Mouse (Mus musculus): ENCODE data around the gene Trex2. TPM values are rescaled to one million over a fixed set of nuclear protein-coding genes. Genes with fewer than 3 reads are reported as not detected.
A peak's percentile ranks its signal among the peaks of the same experiment; 100 is the strongest.

Trex2 gene
- not detected in 2 replicates for total RNA-seq (2015; ENCODE audit: low replicate concordance)
- total RNA-seq (2017; ENCODE audit: low replicate concordance) = not detected in 2 replicates

DNA sequence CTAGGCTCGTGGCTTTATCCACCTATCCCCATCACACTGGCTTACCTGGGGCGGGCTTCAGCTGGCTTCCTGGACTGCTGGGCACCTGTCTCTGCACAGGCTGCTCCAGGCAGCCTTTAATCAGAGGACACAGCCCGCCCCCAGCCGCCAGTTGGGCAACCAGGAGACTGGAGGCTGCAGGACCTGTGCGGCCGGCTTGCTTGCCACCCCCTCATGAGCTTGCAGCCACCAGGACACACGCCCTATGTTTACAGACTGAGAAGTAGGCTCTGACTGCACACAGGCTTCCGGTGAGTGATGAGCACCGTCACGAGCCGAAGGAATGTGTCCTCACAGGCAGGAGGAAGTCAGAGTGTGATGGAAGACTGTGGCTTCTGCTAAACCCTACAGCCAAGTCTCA, at the start of gene Trex2:
Trex2 (minus strand) TSS at position 93 of the 400 bp plus-strand sequence.
- ATAC-seq (replicated peaks; ENCODE audit: low FRiP score, poor library complexity, severe bottlenecking) = no peak

DNA sequence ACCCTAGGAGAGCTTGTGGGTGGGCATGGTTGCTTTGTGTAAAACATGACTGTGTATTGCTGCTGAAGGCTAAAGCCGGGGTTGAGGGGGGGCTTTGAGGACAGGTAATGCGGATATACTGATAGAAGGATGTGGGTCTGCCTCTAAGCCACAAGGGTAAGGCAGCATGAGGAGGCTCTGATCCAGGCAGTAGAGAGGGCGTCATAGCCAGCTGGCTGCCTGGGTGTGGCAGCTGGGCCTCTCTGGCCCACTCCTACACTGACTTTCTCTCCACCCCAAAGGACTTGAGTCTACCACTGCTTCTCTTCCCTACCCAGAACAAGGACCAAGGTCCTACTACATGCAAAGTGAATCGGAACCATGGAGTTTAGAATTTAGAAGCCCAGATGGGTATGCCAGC, 49.7 kb upstream of the Trex2 start:
- ATAC-seq (replicated peaks; ENCODE audit: low FRiP score, poor library complexity, severe bottlenecking) = no peak

DNA sequence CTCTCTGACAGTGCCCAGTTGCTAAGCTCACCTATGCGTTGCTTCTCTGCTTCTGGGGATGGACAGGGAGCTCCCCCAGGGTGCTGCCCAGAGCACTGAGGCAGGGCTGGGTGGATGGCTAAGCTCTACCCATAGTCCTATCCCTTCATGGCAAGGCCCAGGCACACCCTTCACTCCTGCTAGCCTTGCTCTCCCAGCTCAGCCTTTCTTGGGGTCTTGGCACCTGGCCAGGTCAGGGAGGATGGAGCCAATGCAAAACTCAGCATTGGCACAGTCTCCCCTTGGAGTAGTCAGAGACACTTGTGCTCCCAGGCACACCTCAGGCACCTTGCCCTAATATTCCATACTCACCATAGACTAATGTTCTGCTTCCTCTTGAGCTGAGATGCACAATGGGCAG, 48.9 kb upstream of the Trex2 start:
- ATAC-seq (replicated peaks; ENCODE audit: low FRiP score, poor library complexity, severe bottlenecking) = no peak

DNA sequence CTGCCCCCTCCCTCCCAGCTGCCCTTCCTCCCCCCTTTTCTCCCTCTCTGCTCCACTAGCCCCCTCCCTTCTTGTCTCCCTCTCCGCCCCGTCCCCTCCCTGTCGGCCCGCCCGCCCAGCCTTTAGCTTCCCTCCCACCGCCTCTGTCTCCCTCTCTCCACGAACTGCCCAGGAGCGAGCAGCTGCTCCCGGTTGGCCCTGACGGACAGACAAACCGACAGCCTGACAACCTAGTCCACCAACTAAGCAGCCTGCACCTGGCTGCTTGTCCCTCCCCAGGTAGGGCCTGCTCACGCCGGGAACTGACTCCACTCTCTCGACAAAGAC, 48.3 kb upstream of the Trex2 start, which contains the start of gene Bgn:
Bgn (plus strand) TSS at position 119 of the 327 bp plus-strand sequence.
- ATAC-seq (replicated peaks; ENCODE audit: low FRiP score, poor library complexity, severe bottlenecking) = no peak

DNA sequence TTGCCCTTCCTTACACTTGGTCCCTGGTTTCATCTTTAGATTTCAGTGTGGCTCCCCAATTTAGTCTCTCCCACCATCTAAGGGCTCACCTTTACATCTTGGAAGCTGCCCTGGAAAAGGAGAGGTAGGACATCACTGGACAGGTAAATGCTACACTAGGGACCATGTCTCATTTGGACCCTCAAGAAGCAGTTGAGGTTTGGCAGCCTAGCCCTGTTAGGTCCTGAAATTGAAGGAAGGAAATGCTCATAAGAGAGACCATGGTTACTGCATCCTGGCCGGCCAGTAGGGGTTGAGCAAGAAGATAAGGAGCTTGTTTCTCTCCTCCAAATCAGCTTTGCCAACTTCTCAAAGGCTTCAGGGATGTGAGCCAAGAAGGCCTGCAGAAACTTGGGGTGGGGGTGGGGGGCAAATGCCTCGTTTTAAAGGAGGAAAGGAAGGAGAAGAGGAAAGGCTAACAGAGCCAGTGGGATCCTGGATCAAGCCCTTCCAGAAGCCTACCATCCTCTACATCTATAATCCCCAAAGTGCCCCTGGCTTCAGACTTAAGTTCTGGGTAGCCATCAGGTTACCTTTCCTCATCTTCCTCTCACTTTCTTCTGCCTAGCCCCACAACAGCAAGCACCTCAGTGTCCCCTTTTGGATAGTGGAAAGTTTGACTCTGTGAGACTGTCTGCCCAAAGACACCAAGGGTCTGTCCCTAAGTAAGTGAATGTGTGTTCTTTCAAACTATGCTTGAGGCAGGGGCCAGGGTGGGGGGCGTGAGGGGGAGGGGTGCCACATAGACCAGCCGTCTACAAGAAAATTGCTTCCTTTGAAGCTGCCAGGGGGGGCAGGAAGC, 47.7 kb upstream of the Trex2 start:
- ATAC-seq (replicated peaks; ENCODE audit: low FRiP score, poor library complexity, severe bottlenecking) = no peak

DNA sequence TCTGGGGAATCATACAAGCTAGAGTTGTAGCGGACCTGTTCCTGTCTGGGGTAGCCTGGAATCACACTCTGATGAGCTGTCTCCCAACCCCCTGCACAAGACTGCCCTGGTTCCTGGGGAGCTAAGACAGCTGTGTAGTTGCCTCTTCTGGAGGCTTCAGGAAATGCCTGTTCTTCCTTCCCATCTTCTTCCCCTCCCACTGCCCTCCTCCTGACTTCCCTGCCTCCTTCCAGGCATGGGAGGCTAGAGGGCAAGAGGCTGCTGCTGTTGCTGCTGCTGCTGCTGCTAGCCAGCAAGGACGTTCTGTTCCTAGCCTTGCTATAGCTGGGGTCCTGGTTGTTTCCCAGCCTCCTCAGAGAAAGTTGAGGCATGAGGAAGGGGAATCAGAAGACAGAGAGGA, 45.2 kb upstream of the Trex2 start:
- no peak for ATAC-seq (replicated peaks; ENCODE audit: low FRiP score, poor library complexity, severe bottlenecking)

DNA sequence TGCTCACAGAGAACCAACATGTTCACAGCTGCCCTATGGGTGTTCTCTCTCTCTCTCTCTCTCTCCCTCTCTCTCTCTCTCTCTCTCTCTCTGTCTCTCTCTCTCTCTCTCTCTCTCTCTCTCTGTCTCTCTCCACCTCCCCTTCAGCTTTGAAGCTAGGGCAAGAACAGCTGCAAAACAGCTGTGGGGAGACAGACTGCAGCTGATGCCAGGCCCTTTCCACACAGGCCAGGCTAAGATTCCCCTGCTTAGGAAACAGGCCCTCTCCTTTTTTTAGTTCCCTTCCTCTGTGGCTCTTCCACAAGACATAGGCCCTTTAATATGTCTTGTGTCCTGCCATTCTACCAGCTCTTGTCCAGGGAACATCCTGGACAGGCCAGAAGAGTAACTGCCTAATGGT, 44.5 kb upstream of the Trex2 start:
- no peak for ATAC-seq (replicated peaks; ENCODE audit: low FRiP score, poor library complexity, severe bottlenecking)

DNA sequence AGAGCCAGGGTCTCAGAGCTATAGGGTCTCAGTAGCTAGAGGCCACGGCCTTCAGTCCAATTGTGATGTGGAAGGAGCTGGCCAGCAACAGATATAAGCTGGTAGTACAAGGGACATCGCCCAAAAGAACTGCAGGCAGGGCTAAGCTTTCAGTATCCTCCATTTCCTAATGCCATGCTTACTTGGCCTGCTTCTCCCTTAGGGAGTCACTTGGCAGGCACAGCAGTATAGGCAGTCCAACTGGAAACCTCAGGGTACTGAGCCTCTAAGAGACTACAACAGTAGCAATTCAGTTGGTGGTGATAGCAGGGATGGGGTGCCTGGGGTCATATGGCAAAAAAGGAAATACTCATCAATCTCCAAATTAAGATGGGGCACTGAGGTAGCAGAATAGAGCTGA, 42.4 kb upstream of the Trex2 start:
- ATAC-seq (replicated peaks; ENCODE audit: low FRiP score, poor library complexity, severe bottlenecking) = no peak

DNA sequence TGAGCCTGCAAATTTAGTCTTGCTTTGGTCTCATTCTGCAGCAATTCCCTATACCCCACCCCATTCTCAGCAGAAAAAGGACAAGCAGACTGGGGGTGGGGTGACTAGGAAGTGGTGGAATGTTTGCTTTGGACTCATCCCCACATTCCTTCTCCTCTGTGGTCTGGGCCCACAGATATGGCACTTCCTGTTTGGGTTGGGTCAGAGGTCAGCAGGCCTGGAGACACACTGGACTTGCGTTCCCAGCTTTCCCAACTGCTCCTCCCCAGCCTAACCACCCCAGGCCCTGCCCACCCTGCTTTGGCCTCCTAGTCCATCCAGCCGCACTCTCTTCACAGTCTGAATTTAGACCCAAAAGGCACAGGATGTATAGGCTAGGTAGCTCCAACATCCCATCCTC, 41.5 kb upstream of the Trex2 start:
- ATAC-seq (replicated peaks; ENCODE audit: low FRiP score, poor library complexity, severe bottlenecking) = no peak

DNA sequence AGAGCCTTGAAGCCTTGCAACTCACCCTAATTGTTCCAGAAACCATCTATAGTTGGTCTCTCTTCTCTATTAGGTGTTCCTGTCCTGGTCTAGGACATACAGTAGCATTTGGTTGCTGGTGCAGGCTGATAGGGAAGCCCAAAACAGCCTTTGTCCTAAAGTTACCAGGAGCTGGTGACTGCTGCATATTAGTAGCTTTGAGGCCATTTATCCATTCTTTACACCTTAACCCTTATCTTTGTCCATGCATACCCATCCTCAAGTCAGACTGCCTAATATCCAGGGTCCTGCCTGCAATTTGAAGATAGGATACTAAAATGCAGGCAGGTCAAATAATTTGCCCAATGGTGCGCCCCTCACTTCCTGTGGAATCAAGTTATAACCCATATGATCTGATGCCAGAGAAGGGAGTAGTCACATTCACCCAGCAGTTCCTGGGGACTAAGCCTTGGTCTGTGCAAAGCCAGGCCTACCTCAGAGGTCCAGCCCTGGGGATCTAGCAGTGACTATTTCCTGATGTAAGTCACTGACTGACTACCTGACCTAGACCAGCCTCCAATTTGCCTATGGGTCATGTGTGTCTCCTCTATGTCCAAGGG, 40.6 kb upstream of the Trex2 start:
- ATAC-seq (replicated peaks; ENCODE audit: low FRiP score, poor library complexity, severe bottlenecking) = no peak

DNA sequence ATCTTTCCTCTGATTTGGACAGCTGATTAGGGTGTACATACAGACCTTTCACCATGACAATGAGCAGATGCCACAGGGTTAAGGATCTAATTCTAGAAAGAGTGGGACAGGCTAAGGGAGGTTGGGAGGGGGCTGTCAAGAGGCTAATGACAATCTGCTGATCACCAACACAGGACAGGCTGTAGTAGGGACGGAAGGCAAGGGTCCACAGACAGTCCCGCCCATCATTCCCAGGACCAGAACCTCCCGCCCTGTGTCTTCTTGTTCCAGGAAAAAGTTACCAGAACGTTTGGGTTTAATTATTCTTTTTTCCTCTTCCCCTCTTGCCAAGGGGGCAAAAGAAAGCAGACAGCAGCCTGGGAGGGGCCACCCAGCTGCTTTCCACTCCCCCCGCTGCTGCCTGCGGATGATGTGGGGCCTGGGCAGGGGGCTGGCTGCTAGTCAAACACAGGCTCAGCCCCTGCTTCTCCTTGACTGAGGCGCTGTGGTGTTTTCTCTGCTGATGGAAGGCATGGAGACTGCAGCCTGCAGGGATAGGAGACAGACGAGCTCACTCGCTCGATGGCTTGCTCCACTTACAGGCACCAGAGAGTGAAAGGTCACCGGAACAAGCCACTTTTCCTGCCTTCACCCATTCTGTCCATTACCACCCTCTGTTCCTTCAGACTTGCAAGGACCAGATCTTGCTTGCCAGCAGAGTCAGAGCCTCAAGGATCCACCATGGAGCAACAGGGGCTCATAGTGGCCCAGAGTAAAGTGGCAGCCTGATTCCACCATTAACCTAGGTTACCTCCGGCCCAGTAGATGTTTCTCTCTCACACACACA, 39.4 kb upstream of the Trex2 start:
- no peak for ATAC-seq (replicated peaks; ENCODE audit: low FRiP score, poor library complexity, severe bottlenecking)

DNA sequence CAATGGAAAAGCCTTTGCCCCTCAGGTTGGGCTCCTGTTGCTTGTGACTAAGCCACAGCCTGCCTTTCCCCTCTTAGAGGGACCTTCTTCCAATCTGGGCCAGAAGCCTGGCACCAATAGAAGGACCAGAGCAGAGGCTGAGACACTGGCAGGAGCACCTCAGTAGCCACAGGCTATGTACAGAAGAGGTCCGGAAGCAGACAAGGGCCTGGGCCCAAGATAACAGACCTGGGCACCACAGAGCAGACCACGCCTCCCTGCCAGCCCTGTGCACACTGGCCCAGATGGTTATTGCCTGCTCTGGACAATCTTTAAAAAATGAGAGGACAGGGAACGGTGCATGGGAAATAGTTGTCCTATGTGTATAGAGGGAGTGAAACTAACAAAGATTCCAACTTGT, 36.6 kb upstream of the Trex2 start:
- no peak for ATAC-seq (replicated peaks; ENCODE audit: low FRiP score, poor library complexity, severe bottlenecking)

DNA sequence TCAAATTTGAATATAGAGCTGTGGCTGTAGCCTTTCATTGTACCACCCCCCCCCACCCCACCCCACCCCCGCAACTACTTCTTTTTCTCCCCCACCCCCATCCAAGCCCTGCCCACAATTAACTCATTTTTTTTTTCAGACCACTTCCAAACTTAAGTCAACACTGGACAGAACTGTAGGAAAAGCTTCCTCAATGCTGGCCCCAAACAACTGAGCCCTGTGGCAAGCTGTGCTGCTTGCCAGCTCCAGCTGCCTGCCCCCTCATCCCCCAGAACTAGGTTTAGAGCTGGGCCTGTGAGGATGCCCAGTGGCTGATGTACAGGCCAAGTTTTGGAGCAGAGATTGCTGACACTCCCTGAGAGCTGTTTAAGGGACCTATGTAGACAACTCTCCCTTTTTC, 33.6 kb upstream of the Trex2 start:
- no peak for ATAC-seq (replicated peaks; ENCODE audit: low FRiP score, poor library complexity, severe bottlenecking)

DNA sequence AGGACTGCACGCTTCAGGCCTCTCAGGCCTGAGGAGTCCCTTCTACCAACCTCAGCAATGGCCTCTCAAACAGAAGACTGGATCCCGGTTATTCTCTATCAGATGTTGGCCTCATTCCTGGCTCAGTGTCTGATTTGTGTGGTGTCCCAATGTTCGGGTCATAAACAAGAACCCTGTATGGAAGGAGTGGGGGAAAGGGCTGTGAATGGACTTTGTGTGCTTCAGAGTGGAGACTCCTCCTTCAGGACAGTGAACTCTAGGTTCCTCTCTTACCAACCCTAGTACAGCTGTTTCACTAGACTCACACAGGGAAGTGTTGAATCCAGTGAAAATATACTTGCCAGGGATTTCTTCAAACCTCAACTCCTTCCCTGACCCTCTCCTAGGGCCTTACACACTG, 33.2 kb upstream of the Trex2 start:
- ATAC-seq (replicated peaks; ENCODE audit: low FRiP score, poor library complexity, severe bottlenecking) = no peak

DNA sequence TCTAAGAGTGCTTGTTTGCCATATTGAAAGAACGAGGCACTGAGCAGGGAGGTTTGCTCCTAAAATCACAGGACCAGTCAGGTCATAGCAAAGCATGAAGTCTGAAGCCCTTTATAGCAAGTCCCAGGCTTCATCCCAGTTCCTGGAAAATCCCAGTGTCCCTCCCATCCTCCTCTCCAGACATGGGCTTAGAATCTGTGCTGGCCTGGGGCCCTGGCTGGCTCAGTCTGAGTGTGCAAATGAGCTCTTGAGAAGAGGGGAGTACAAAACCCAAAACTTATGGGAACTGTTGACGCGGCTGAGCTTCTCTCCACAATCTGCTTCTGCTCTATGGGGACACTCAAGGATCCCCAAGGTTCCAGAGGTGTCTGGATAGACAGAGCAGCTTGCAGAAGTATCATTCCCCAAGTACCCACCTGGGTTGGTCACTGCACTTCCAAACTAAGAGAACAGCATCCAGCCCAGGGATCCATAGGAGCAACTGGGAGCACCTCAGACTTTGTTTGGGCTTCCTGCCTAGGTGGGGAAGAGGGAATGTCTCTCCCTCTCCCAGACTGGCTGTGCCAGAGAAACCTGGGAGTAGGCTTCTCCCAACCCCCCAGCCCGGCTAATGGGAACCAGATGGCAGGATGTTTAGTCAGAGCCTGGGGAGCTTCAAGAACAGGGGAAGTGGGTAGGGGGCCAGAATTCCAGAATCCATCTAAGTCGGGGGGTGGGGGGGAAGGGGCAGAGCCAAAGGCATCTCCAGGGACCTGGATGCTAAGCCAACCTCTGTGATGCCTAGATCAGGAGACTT, 32.5 kb upstream of the Trex2 start:
- no peak for ATAC-seq (replicated peaks; ENCODE audit: low FRiP score, poor library complexity, severe bottlenecking)

DNA sequence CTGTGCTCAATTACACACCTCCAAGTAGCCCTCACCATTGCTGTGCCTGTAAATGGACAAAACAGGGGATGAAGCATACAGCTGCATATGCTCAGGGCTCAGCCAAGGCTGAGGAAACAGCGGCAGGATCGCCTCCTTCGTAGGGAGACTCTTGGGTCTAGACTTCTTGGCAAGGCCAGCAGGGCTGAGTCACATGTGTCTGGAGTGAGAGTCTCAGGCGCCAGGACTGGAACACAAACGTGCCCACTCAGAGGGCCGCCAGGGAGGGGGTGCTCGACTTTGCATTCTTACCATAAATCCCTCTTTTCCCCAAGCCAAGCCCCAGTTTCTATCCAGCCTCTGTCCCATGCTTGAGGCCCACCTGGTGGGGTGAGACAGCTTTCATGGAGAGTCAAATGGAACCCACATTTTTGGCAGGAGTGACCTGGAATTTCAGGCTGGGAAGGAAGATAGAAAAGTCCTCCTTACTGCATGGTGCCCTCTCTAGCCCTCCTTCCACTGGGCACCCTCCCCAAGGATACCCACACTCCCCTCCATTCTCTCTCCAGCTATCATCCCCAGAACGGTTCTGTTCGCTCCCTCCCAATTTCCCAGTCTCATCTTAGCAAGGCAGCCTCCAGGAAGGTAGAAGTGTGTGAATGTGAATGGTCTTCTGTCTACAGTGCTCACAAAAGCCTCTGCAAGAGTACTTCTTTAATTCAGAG, 30.5 kb upstream of the Trex2 start:
- no peak for ATAC-seq (replicated peaks; ENCODE audit: low FRiP score, poor library complexity, severe bottlenecking)

DNA sequence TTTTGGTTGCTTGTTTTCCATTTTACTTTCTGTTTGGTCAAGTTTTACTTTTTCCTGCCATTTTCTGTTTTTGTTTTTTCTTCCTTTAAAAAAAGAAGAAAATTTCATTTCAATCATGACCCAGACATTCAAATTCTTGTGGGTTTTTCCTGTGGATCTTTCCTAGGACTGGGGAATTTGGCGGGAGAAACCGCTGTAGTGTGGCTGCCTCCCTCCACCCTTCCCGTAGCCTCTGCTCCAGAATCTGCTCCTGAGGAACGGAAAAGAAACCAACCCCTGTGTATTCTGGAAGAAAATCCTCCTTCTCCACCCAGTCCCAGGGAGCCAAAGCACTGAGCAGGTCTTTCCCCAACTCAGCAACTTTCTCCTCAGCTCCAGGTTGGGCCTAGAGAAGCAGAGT, 25.6 kb upstream of the Trex2 start:
- ATAC-seq (replicated peaks; ENCODE audit: low FRiP score, poor library complexity, severe bottlenecking) = no peak

DNA sequence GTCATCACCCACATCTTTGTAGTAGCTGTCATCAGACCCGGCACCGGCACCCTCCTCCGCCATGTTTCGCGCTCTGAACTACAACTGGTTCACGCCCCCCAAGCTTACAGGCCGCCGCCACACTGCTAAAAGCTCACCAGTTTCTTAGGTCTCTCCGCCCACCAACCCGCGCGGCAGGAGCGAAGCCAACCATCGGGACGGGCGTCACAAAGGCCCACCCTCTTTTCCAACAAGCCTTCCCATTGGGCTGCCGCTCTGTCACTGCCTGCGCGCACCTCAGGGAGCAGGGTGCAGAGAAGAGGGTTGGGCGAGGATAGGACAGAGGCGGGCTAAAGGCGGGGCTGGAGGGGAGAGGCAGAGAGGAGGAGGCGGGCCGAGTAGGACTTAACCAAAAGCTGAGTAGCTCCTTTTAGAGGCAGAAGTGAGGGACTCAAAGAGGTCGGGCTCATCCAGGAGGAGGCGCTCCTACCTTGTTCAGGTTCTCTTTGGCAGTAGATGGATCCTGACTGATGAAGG, 23.8 kb upstream of the Trex2 start, which contains the start of gene Haus7:
Haus7 (minus strand) TSS at position 168 of the 516 bp plus-strand sequence.
- ATAC-seq (replicated peaks; ENCODE audit: low FRiP score, poor library complexity, severe bottlenecking) = peak; percentile 100

DNA sequence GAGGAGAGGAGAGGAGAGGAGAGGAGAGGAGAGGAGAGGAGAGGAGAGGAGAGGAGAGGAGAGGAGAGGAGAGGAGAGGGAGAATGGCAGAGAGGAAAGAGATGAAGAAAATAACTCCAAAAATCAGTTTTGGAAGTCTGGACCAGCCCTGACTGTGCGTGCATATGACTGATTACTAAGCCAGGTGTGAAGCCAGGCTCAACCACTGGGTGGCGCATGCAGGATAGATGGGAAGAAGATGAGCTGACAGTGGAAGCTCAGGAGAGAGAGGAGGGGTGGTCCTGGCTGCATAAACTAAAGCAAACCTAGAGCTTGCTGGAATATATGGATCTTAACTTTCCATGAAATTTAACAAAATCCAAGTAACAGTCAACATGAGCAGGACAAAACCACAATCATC, 16.8 kb upstream of the Trex2 start:
- no peak; the same call in 1 of the 2 replicates for ATAC-seq (replicated peaks; ENCODE audit: low FRiP score, poor library complexity, severe bottlenecking)

Data from erythroblast, adult 5-6 weeks (primary cell).